Comparison of ENCODE assay signal across 15 mouse cellular contexts in genomic region chr12:110770479-110771247, GRCm38 (mm10). TPM values are rescaled to one million over a fixed set of nuclear protein-coding genes. Genes with fewer than 3 reads are reported as not detected.
DNase-seq lines count a peak whose midpoint lies in the region; ATAC-seq and TF ChIP-seq lines count a peak whose summit lies in the region.
"Had no signal": no experiment of that assay in that cellular context is flagged by ENCODE, and none has a peak within 500 bp of the region (broad histone marks: within the 10 kb centered on the region; RNA-seq: fewer than 3 reads in every experiment).

No protein-coding gene starts in this region.

- peak overlapping the region; percentile 7 for H3K27ac ChIP-seq in layer of hippocampus, adult 2 months
- peak overlapping the region; percentile 12; the same call in 1 of the 2 replicates for H3K27ac ChIP-seq in olfactory bulb, adult 2 months (ENCODE audit: insufficient read depth, low read depth, low read length)
- H3K27ac ChIP-seq: embryonic facial prominence, embryonic 15.5 days; liver, embryonic 13.5 days; midbrain, embryonic 12.5 days had no signal

- 70% methylated on average over 10 of the region's 10 CpGs for WGBS in olfactory bulb, adult 2 months

- no peak overlapping the region for H3K4me3 ChIP-seq in layer of hippocampus, adult 2 months
- H3K4me3 ChIP-seq in olfactory bulb, adult 2 months (ENCODE audit: insufficient read depth, low read depth, low read length) = no peak overlapping the region
- H3K4me3 ChIP-seq: embryonic facial prominence, embryonic 15.5 days; left cerebral cortex, adult 2 months; liver, embryonic 13.5 days; midbrain, embryonic 12.5 days; neural tube, embryonic 15.5 days had no signal

- DNase-seq in layer of hippocampus, adult 2 months (ENCODE audit: low spot score in 2 of 2) = no peak
- no peak for DNase-seq in layer of hippocampus, adult 18-20 months (ENCODE audit: low spot score in 2 of 2)
- no peak for DNase-seq in kidney, postnatal 25 days
- no peak for DNase-seq in left cerebral cortex, postnatal 10 days (ENCODE audit: extremely low spot score in 1 of 2, low spot score in 2 of 2)
- DNase-seq in gastrocnemius, adult 18-20 months (ENCODE audit: low spot score) = no peak
- DNase-seq: cerebellum, postnatal 25 days; heart, postnatal 4 days; liver, embryonic 13.5 days had no signal

- no peak for TF ChIP-seq CTCF in layer of hippocampus, adult 2 months (conservative IDR thresholded peaks at IDR 0.05)
- no peak for TF ChIP-seq CTCF in olfactory bulb, adult 2 months (IDR thresholded peaks at IDR 0.05; ENCODE audit: insufficient read depth, low read depth, low read length)

- TF ChIP-seq POLR2A in olfactory bulb, adult 2 months (IDR thresholded peaks at IDR 0.05; ENCODE audit: insufficient read depth, low read depth, low read length) = no peak

- intact Hi-C loops in left cerebral cortex, postnatal 10 days (cut with DNase I) = no loop called here

- ATAC-seq in CD4-positive, CD25-positive, alpha-beta regulatory T cell, adult 4 months = peak; percentile 97
- ATAC-seq in inflammation-experienced regulatory T-cells, adult 6 months = peak; percentile 93

- H3K4me1 ChIP-seq in olfactory bulb, adult 2 months (ENCODE audit: control insufficient read depth, insufficient read depth, low read length) = peaks cover 16% of the 10 kb centered on the region

RNA-seq across cellular contexts. Expression of gene Wdr20, which starts 32.9 kb away (rescaled TPM):
- 10 to 100 TPM; 43.5 to 49.9 TPM for total RNA-seq in layer of hippocampus, adult 2 months (2021)
- 10 to 100 TPM; 44.7 to 50.9 TPM for total RNA-seq in layer of hippocampus, adult 18-20 months (2021)
- polyA plus RNA-seq in CD4-positive, CD25-positive, alpha-beta regulatory T cell, adult 4 months (2017; shearing (Covaris generic)) = 10 to 100 TPM; 30.2 to 34.0 TPM
- polyA plus RNA-seq in inflammation-experienced regulatory T-cells, adult 6 months (2017; shearing (Covaris generic)) = 10 to 100 TPM; 24.8 to 34.0 (median 33.4) TPM
- polyA plus RNA-seq in olfactory bulb, adult 2 months (2012; ENCODE audit: insufficient read depth, insufficient read length, low replicate concordance, missing spikeins) = not detected in 2 replicates
- 10 to 100 TPM; 34.6 to 35.9 TPM for total RNA-seq in left cerebral cortex, postnatal 10 days (2021)
- 10 to 100 TPM; 16.6 to 17.4 TPM for total RNA-seq in gastrocnemius, adult 18-20 months (2021)
